Mouse (Mus musculus) MN1 (cell line): Measurements from ENCODE around the gene Opa3.

Experiments
- DNase-seq: peaks from one replicate; pipeline ENCODE4 v3.0.0-alpha.2; 2016; ENCODE audit warnings: low spot score

Opa3 gene

GRCm38 (mm10) chr7:19214940-19215339 lies 13.2 kb upstream of the Opa3 start:
- DNase-seq: no peak

- no peak for DNase-seq
Observed at GRCm38 (mm10) chr7:19217492-19217891, 10.6 kb upstream of the Opa3 start.

- DNase-seq: no peak
Observed at GRCm38 (mm10) chr7:19217944-19218343, 10.2 kb upstream of the Opa3 start.

- no peak for DNase-seq
Observed at GRCm38 (mm10) chr7:19220061-19220460, 8.1 kb upstream of the Opa3 start.

- DNase-seq: no peak
Observed at GRCm38 (mm10) chr7:19222189-19222588, 5.9 kb upstream of the Opa3 start.

- DNase-seq: no peak
Observed at GRCm38 (mm10) chr7:19222875-19223274, 5.3 kb upstream of the Opa3 start.

GRCm38 (mm10) chr7:19224933-19225332 lies 3.2 kb upstream of the Opa3 start:
- no peak for DNase-seq

GRCm38 (mm10) chr7:19226817-19227797 lies 1.0 kb upstream of the Opa3 start:
- peak; percentile 39 for DNase-seq

- no peak for DNase-seq
Observed at GRCm38 (mm10) chr7:19228793-19229148, 637 bp downstream of the Opa3 start.

GRCm38 (mm10) chr7:19229404-19229803 lies 1.3 kb downstream of the Opa3 start:
- DNase-seq: no peak

GRCm38 (mm10) chr7:19230041-19230580 lies 2.0 kb downstream of the Opa3 start:
- no peak for DNase-seq

- no peak for DNase-seq
Observed at GRCm38 (mm10) chr7:19230899-19231298, 2.8 kb downstream of the Opa3 start.

GRCm38 (mm10) chr7:19231849-19232248 lies 3.7 kb downstream of the Opa3 start:
- DNase-seq: no peak

- DNase-seq: no peak
Observed at GRCm38 (mm10) chr7:19234652-19235051, 6.5 kb downstream of the Opa3 start.

- no peak for DNase-seq
Observed at GRCm38 (mm10) chr7:19235092-19235671, 7.0 kb downstream of the Opa3 start.

- no peak for DNase-seq
Observed at GRCm38 (mm10) chr7:19236411-19236810, 8.3 kb downstream of the Opa3 start.

- no peak for DNase-seq
Observed at GRCm38 (mm10) chr7:19238344-19238743, 10.2 kb downstream of the Opa3 start.

- DNase-seq: peak; percentile 87
Observed at GRCm38 (mm10) chr7:19239423-19239822, 11.3 kb downstream of the Opa3 start.

GRCm38 (mm10) chr7:19239986-19240385 lies 11.9 kb downstream of the Opa3 start:
- no peak for DNase-seq

- no peak for DNase-seq
Observed at GRCm38 (mm10) chr7:19240905-19241463, 12.8 kb downstream of the Opa3 start.

GRCm38 (mm10) chr7:19242005-19242404 lies 13.9 kb downstream of the Opa3 start:
- DNase-seq: no peak

- DNase-seq: no peak
Observed at GRCm38 (mm10) chr7:19243858-19244257, 15.7 kb downstream of the Opa3 start.

GRCm38 (mm10) chr7:19245083-19245482 lies 16.9 kb downstream of the Opa3 start:
- DNase-seq: no peak
